Mouse (Mus musculus) forebrain, postnatal 0 days (tissue): ENCODE measurements at regions not wholly inside any gene's neighbourhood (a gene's known extent, or its start where the extent isn't known, plus 50 kb on each side); places are given as distances from the start of the nearest gene placed in this dataset.

Experiments
- ATAC-seq: fragments of 200-750 bp; cut with Nextera tagmentation; 2 replicates; pipeline ENCODE4 v1.8.0; 2017; ENCODE audit warnings: mild to moderate bottlenecking, moderate library complexity
- DNase-seq: peaks from one replicate; pipeline ENCODE4 v3.0.0-alpha.2; 2015
- H3K27ac ChIP-seq: fragments of 300-500 bp; sonication (generic); 2 replicates; pipeline ENCODE4 v1.5.1; 2014; ENCODE audit warnings: low read depth, mild to moderate bottlenecking, antibody characterized with exemption, low read length, moderate library complexity, mixed read lengths
- H3K27me3 ChIP-seq: fragments of 300-500 bp; sonication (generic); 2 replicates; pipeline ENCODE4 v1.6.1; 2014; ENCODE audit warnings: mild to moderate bottlenecking, low read length, mixed read lengths; ENCODE audit not compliant: insufficient read depth
- H3K36me3 ChIP-seq: fragments of 300-500 bp; sonication (generic); 2 replicates; pipeline ENCODE4 v1.6.1; 2014; ENCODE audit warnings: mild to moderate bottlenecking, moderate library complexity; ENCODE audit not compliant: insufficient read depth
- H3K4me1 ChIP-seq: fragments of 300-500 bp; sonication (generic); 2 replicates; pipeline ENCODE4 v1.6.1; 2014; ENCODE audit warnings: antibody characterized with exemption; ENCODE audit not compliant: insufficient read depth
- H3K4me2 ChIP-seq: fragments of 300-500 bp; sonication (generic); 2 replicates; pipeline ENCODE4 v1.6.1; 2014; ENCODE audit warnings: low read depth, mild to moderate bottlenecking, moderate library complexity
- H3K4me3 ChIP-seq: fragments of 300-500 bp; sonication (generic); 2 replicates; pipeline ENCODE4 v1.5.1; 2014; ENCODE audit warnings: low read depth, low read length, mixed read lengths
- H3K9ac ChIP-seq: fragments of 300-500 bp; sonication (generic); 2 replicates; pipeline ENCODE4 v1.6.1; 2014; ENCODE audit warnings: mild to moderate bottlenecking
- H3K9me3 ChIP-seq: fragments of 300-500 bp; sonication (generic); 2 replicates; pipeline ENCODE4 v1.6.1; 2016; ENCODE audit warnings: low read length
- CTCF ChIP-seq: sonication (generic); IDR thresholded peaks from 2 replicates; pipeline ENCODE4 v1.5.1; 2016; ENCODE audit warnings: antibody characterized with exemption, control low read depth, low read depth
- WGBS: fragments of 180-500 bp; shearing (Covaris S2); extraction: QIAGEN DNeasy Blood & Tissue Kit; methylation state at CpG from one replicate; pipeline ENCODE4 v1.1.7; 2014; 5-methylcytosine and 5-hydroxymethylcytosine counted together

GRCm38 (mm10) chr3:137057911-137058260 lies 283.0 kb upstream of the Emcn start:
- H3K9me3 ChIP-seq, result no peaks in the 10 kb centered on the region
- no peak overlapping the region for H3K9ac ChIP-seq
- H3K4me1 ChIP-seq, result 0 out of 2 replicates have a peak, but pooled peaks cover 7% of the 10 kb centered on the region
- ATAC-seq (no peak), DNase-seq (no peak)
- no peaks in the 10 kb centered on the region for H3K36me3 ChIP-seq
- H3K27me3 ChIP-seq, result no peaks in the 10 kb centered on the region
- peak overlapping the region; percentile 35; the same call in 1 of the 2 replicates for H3K4me2 ChIP-seq
- peak overlapping the region; percentile 62; the same call in 1 of the 2 replicates for H3K27ac ChIP-seq
- H3K4me3 ChIP-seq, result no peak overlapping the region
- TF ChIP-seq CTCF, result no peak
- WGBS, result 47% methylated on average over 4 of the region's 4 CpGs

DNA sequence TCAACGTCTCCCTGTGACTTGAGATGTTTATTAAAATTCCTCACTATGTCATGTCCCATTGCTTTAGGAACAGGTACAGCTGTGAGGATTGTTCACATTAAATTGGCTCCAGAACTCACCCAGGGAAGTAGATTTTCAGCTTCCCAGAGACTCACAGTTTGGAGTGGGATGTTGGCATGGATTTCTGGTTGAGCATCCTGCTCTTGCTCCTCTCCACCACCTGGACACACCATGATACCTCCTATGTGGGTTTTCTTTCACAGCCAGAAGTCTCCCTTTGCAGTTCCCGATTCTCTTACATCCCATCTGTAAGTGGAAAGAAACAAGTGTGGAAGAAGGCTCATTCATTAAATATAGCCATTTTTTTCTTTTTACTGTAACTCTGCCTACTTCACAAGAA lies 278.8 kb upstream of the Emcn start:
- H3K27ac ChIP-seq, result no peak overlapping the region
- no peaks in the 10 kb centered on the region for H3K27me3 ChIP-seq
- TF ChIP-seq CTCF, result no peak
- H3K4me3 ChIP-seq, result no peak overlapping the region
- ATAC-seq (no peak), DNase-seq (no peak)
- 0 out of 2 replicates have a peak, but pooled peaks cover 7% of the 10 kb centered on the region for H3K4me1 ChIP-seq
- no peaks in the 10 kb centered on the region for H3K36me3 ChIP-seq
- no peaks in the 10 kb centered on the region for H3K9me3 ChIP-seq
- WGBS, result 75% methylated on average over 2 of the region's 2 CpGs
- no peak overlapping the region for H3K9ac ChIP-seq
- no peak overlapping the region for H3K4me2 ChIP-seq

- Histone ChIP-seq H3K4me3 (no peak overlapping the region), H3K9ac (no peak overlapping the region), H3K9me3 (no peaks in the 10 kb centered on the region), H3K36me3 (no peaks in the 10 kb centered on the region), H3K27me3 (no peaks in the 10 kb centered on the region), H3K27ac (no peak overlapping the region), H3K4me1 (no peaks in the 10 kb centered on the region), H3K4me2 (no peak overlapping the region)
- no peak for TF ChIP-seq CTCF
- WGBS, result 62% methylated on average over 1 of the region's 1 CpGs
- ATAC-seq (no peak), DNase-seq (no peak)
These were observed 273.5 kb upstream of the Emcn start for GRCm38 (mm10) chr3:137067336-137067735.

- TF ChIP-seq CTCF, result no peak
- ATAC-seq (no peak), DNase-seq (no peak)
- no peaks in the 10 kb centered on the region for H3K9me3 ChIP-seq
- no peaks in the 10 kb centered on the region for H3K4me1 ChIP-seq
- H3K9ac ChIP-seq, result no peak overlapping the region
- no peak overlapping the region for H3K27ac ChIP-seq
- WGBS, result 96% methylated on average over 3 of the region's 3 CpGs
- no peak overlapping the region for H3K4me2 ChIP-seq
- no peaks in the 10 kb centered on the region for H3K36me3 ChIP-seq
- no peak overlapping the region for H3K4me3 ChIP-seq
- no peaks in the 10 kb centered on the region for H3K27me3 ChIP-seq
These were observed 271.5 kb upstream of the Emcn start for GRCm38 (mm10) chr3:137069334-137069733.

DNA sequence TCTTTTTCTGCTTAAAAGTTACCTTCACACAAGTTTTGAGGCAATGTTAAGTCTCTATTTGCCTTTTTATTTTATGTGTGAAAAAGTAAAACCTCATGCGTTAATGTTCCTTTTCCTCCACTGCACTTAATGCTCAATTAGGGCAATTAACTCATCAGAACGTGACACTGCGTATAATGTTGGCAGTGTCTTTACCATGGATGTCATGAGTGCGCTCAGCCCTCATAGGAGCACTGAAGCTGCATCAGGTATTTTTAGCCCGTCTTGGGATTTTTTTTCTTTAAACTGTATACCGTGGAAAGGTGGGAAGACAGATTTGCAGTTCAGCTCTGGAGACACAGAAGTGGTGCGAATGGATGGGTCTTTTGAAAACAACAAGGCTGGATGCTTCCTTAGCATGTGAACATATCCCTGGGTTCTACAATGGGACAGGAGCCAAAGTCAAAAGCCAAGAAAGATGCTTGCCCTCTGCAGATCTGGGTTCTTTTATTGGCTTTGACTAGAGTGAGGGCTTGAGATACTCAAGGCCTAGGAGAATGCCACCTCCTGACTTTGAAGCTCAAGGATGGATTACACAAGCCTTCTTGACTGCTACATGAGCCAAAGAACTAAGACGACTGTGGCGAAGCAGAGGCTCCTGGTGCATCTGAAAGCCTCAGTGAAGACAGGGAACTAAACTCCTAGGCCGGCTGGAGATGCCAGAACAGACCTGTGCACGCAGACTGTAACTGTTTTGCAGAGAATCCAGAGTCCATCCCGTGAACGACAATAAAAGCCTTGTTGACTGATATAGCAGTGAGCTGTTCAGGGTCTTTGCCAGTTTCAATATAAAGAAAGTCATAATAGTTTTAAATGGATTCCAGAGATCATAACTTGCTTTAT lies 262.9 kb upstream of the Emcn start:
- TF ChIP-seq CTCF, result no peak
- Histone ChIP-seq H3K27ac (0 out of 2 replicates have a peak overlapping the region, but pooled peaks have one; percentile 11), H3K4me2 (no peak overlapping the region), H3K9me3 (no peaks in the 10 kb centered on the region), H3K4me1 (no peaks in the 10 kb centered on the region), H3K9ac (no peak overlapping the region), H3K4me3 (no peak overlapping the region), H3K36me3 (no peaks in the 10 kb centered on the region), H3K27me3 (no peaks in the 10 kb centered on the region)
- ATAC-seq, result peak; percentile 96
- 74% methylated on average over 13 of the region's 13 CpGs for WGBS
- DNase-seq, result peak; percentile 61

GRCm38 (mm10) chr3:137078600-137078975 lies 262.3 kb upstream of the Emcn start:
- Histone ChIP-seq H3K27ac (no peak overlapping the region), H3K36me3 (no peaks in the 10 kb centered on the region), H3K4me3 (no peak overlapping the region), H3K27me3 (no peaks in the 10 kb centered on the region), H3K4me1 (no peaks in the 10 kb centered on the region), H3K4me2 (no peak overlapping the region), H3K9me3 (no peaks in the 10 kb centered on the region), H3K9ac (no peak overlapping the region)
- DNase-seq (no peak), ATAC-seq (no peak)
- no peak for TF ChIP-seq CTCF
- WGBS, result 83% methylated on average over 3 of the region's 3 CpGs

DNA sequence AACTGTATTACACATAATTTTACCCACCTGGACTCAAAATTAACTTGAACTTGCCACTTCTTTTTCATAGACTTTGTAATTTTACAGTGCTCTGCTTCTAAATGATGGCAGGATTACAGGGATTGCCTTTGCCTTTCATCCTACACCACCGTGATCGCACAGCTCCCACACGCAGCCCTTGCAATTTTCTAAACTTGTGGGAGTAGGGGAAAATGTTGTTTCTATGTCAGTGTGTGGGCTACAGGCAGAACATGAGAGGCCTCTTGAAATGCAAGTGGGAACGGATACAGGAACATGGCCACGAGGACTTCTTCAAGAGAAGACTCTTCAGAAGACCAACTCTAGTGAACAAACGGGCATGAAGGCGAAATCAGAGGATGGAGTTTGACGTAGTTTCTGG lies 254.0 kb upstream of the Emcn start:
- WGBS, result 92% methylated on average over 8 of the region's 8 CpGs
- no peaks in the 10 kb centered on the region for H3K4me1 ChIP-seq
- no peak overlapping the region for H3K4me2 ChIP-seq
- no peak overlapping the region for H3K4me3 ChIP-seq
- DNase-seq (no peak), ATAC-seq (no peak)
- no peak overlapping the region for H3K9ac ChIP-seq
- H3K27me3 ChIP-seq, result no peaks in the 10 kb centered on the region
- H3K27ac ChIP-seq, result no peak overlapping the region
- no peak for TF ChIP-seq CTCF
- H3K9me3 ChIP-seq, result no peaks in the 10 kb centered on the region
- H3K36me3 ChIP-seq, result no peaks in the 10 kb centered on the region
